Mouse (Mus musculus): ENCODE results near the gene Wnt7a. TPM values are rescaled to one million over a fixed set of nuclear protein-coding genes. Genes with fewer than 3 reads are reported as not detected.

Wnt7a gene
- polyA plus RNA-seq, 1 experiment from 2014 or later = not detected

- WGBS (ENCODE audit: insufficient replicate concordance) = 52% methylated on average over 5 of the region's 5 CpGs
- H3K9me3 ChIP-seq (replicated peaks; ENCODE audit: control insufficient read depth, low read length) = no peaks in the 10 kb centered on the region
- no peaks in the 10 kb centered on the region for H3K4me1 ChIP-seq (ENCODE audit: control insufficient read depth, low read depth, low read length)
- H3K4me2 ChIP-seq (ENCODE audit: low read depth, low read length) = no peak overlapping the region
- no peak overlapping the region for H3K4me3 ChIP-seq (ENCODE audit: low read depth, low read length)
- no peaks in the 10 kb centered on the region for H3K27me3 ChIP-seq (ENCODE audit: control insufficient read depth, insufficient read depth, low read depth, low read length)
- ATAC-seq (ENCODE audit: low read depth) = no peak
- no peak overlapping the region for H3K27ac ChIP-seq (ENCODE audit: low read length)
- no peak overlapping the region for H3K9ac ChIP-seq (ENCODE audit: low read depth, low read length)
- H3K36me3 ChIP-seq (ENCODE audit: control insufficient read depth, insufficient read depth) = no peaks in the 10 kb centered on the region
Measured at GRCm38 (mm10) chr6:91345091-91345490, 66.1 kb downstream of the Wnt7a start.

GRCm38 (mm10) chr6:91339612-91340246 is 71.4 kb downstream of the Wnt7a start:
- 58% methylated on average over 8 of the region's 8 CpGs for WGBS (ENCODE audit: insufficient replicate concordance)
- no peak for ATAC-seq (ENCODE audit: low read depth)
- H3K9me3 ChIP-seq (replicated peaks; ENCODE audit: control insufficient read depth, low read length) = no peaks in the 10 kb centered on the region
- no peak overlapping the region for H3K9ac ChIP-seq (ENCODE audit: low read depth, low read length)
- H3K27me3 ChIP-seq (ENCODE audit: control insufficient read depth, insufficient read depth, low read depth, low read length) = no peaks in the 10 kb centered on the region
- H3K36me3 ChIP-seq (ENCODE audit: control insufficient read depth, insufficient read depth) = no peaks in the 10 kb centered on the region
- H3K4me3 ChIP-seq (ENCODE audit: low read depth, low read length) = no peak overlapping the region
- no peak overlapping the region for H3K4me2 ChIP-seq (ENCODE audit: low read depth, low read length)
- no peaks in the 10 kb centered on the region for H3K4me1 ChIP-seq (ENCODE audit: control insufficient read depth, low read depth, low read length)
- no peak overlapping the region for H3K27ac ChIP-seq (ENCODE audit: low read length)

GRCm38 (mm10) chr6:91335470-91335869 is 75.7 kb downstream of the Wnt7a start:
- Histone ChIP-seq H3K27ac (ENCODE audit: low read length) (no peak overlapping the region), H3K9me3 (replicated peaks; ENCODE audit: control insufficient read depth, low read length) (no peaks in the 10 kb centered on the region), H3K4me3 (ENCODE audit: low read depth, low read length) (no peak overlapping the region), H3K4me1 (ENCODE audit: control insufficient read depth, low read depth, low read length) (no peaks in the 10 kb centered on the region), H3K36me3 (ENCODE audit: control insufficient read depth, insufficient read depth) (no peaks in the 10 kb centered on the region), H3K9ac (ENCODE audit: low read depth, low read length) (no peak overlapping the region), H3K27me3 (ENCODE audit: control insufficient read depth, insufficient read depth, low read depth, low read length) (no peaks in the 10 kb centered on the region), H3K4me2 (ENCODE audit: low read depth, low read length) (no peak overlapping the region)
- 35% methylated on average over 1 of the region's 1 CpGs for WGBS (ENCODE audit: insufficient replicate concordance)
- no peak for ATAC-seq (ENCODE audit: low read depth)

GRCm38 (mm10) chr6:91331886-91332285 is 79.3 kb downstream of the Wnt7a start:
- H3K9me3 ChIP-seq (replicated peaks; ENCODE audit: control insufficient read depth, low read length) = no peaks in the 10 kb centered on the region
- no peak overlapping the region for H3K9ac ChIP-seq (ENCODE audit: low read depth, low read length)
- no peaks in the 10 kb centered on the region for H3K4me1 ChIP-seq (ENCODE audit: control insufficient read depth, low read depth, low read length)
- H3K36me3 ChIP-seq (ENCODE audit: control insufficient read depth, insufficient read depth) = no peaks in the 10 kb centered on the region
- H3K27me3 ChIP-seq (ENCODE audit: control insufficient read depth, insufficient read depth, low read depth, low read length) = no peaks in the 10 kb centered on the region
- WGBS (ENCODE audit: insufficient replicate concordance) = 71% methylated on average over 8 of the region's 8 CpGs
- no peak overlapping the region for H3K27ac ChIP-seq (ENCODE audit: low read length)
- no peak overlapping the region for H3K4me3 ChIP-seq (ENCODE audit: low read depth, low read length)
- ATAC-seq (ENCODE audit: low read depth) = no peak
- H3K4me2 ChIP-seq (ENCODE audit: low read depth, low read length) = no peak overlapping the region

- no peaks in the 10 kb centered on the region for H3K4me1 ChIP-seq (ENCODE audit: control insufficient read depth, low read depth, low read length)
- no peaks in the 10 kb centered on the region for H3K27me3 ChIP-seq (ENCODE audit: control insufficient read depth, insufficient read depth, low read depth, low read length)
- H3K36me3 ChIP-seq (ENCODE audit: control insufficient read depth, insufficient read depth) = no peaks in the 10 kb centered on the region
- H3K27ac ChIP-seq (ENCODE audit: low read length) = no peak overlapping the region
- H3K4me2 ChIP-seq (ENCODE audit: low read depth, low read length) = no peak overlapping the region
- 61% methylated on average over 4 of the region's 4 CpGs for WGBS (ENCODE audit: insufficient replicate concordance)
- no peaks in the 10 kb centered on the region for H3K9me3 ChIP-seq (replicated peaks; ENCODE audit: control insufficient read depth, low read length)
- H3K4me3 ChIP-seq (ENCODE audit: low read depth, low read length) = no peak overlapping the region
- no peak overlapping the region for H3K9ac ChIP-seq (ENCODE audit: low read depth, low read length)
- no peak for ATAC-seq (ENCODE audit: low read depth)
Measured at GRCm38 (mm10) chr6:91325556-91325955, 85.6 kb downstream of the Wnt7a start.

GRCm38 (mm10) chr6:91324752-91325151 is 86.4 kb downstream of the Wnt7a start:
- H3K27ac ChIP-seq (ENCODE audit: low read length) = no peak overlapping the region
- WGBS (ENCODE audit: insufficient replicate concordance) = 57% methylated on average over 11 of the region's 11 CpGs
- no peak for ATAC-seq (ENCODE audit: low read depth)
- no peak overlapping the region for H3K9ac ChIP-seq (ENCODE audit: low read depth, low read length)
- no peaks in the 10 kb centered on the region for H3K4me1 ChIP-seq (ENCODE audit: control insufficient read depth, low read depth, low read length)
- no peaks in the 10 kb centered on the region for H3K27me3 ChIP-seq (ENCODE audit: control insufficient read depth, insufficient read depth, low read depth, low read length)
- H3K4me2 ChIP-seq (ENCODE audit: low read depth, low read length) = no peak overlapping the region
- no peaks in the 10 kb centered on the region for H3K9me3 ChIP-seq (replicated peaks; ENCODE audit: control insufficient read depth, low read length)
- H3K4me3 ChIP-seq (ENCODE audit: low read depth, low read length) = no peak overlapping the region
- no peaks in the 10 kb centered on the region for H3K36me3 ChIP-seq (ENCODE audit: control insufficient read depth, insufficient read depth)

GRCm38 (mm10) chr6:91322001-91322772 is 89.0 kb downstream of the Wnt7a start:
- no peaks in the 10 kb centered on the region for H3K27me3 ChIP-seq (ENCODE audit: control insufficient read depth, insufficient read depth, low read depth, low read length)
- no peak for ATAC-seq (ENCODE audit: low read depth)
- no peak overlapping the region for H3K4me2 ChIP-seq (ENCODE audit: low read depth, low read length)
- H3K4me1 ChIP-seq (ENCODE audit: control insufficient read depth, low read depth, low read length) = no peaks in the 10 kb centered on the region
- no peak overlapping the region for H3K9ac ChIP-seq (ENCODE audit: low read depth, low read length)
- no peaks in the 10 kb centered on the region for H3K36me3 ChIP-seq (ENCODE audit: control insufficient read depth, insufficient read depth)
- 66% methylated on average over 9 of the region's 9 CpGs for WGBS (ENCODE audit: insufficient replicate concordance)
- H3K9me3 ChIP-seq (replicated peaks; ENCODE audit: control insufficient read depth, low read length) = no peaks in the 10 kb centered on the region
- H3K4me3 ChIP-seq (ENCODE audit: low read depth, low read length) = no peak overlapping the region
- H3K27ac ChIP-seq (ENCODE audit: low read length) = no peak overlapping the region

Other genes with a start within 250 kb of the Wnt7a start
- 5.7 and 8.0 TPM in 2 replicates for gene Fbln2, start 198.9 kb downstream of the Wnt7a start, polyA plus RNA-seq (2015; fragmentation: Nextera tagmentation; extraction: Ambion mirVana)
- gene Chchd4, start 62.2 kb upstream of the Wnt7a start, polyA plus RNA-seq (2015; fragmentation: Nextera tagmentation; extraction: Ambion mirVana) = 9.9 and 10.1 TPM in 2 replicates
- gene Tmem43, start 62.3 kb upstream of the Wnt7a start, polyA plus RNA-seq (2015; fragmentation: Nextera tagmentation; extraction: Ambion mirVana) = 10.6 and 12.1 TPM in 2 replicates
- 4.7 and 5.3 TPM in 2 replicates for gene Xpc, start 104.5 kb upstream of the Wnt7a start, polyA plus RNA-seq (2015; fragmentation: Nextera tagmentation; extraction: Ambion mirVana)
- 84.4 and 93.5 TPM in 2 replicates for gene Lsm3, start 104.6 kb upstream of the Wnt7a start, polyA plus RNA-seq (2015; fragmentation: Nextera tagmentation; extraction: Ambion mirVana)